Mouse (Mus musculus) midbrain, embryonic 12.5 days (tissue): Measurements from ENCODE around the gene Ndrg2. TPM values are rescaled to one million over a fixed set of nuclear protein-coding genes. Genes with fewer than 3 reads are reported as not detected.

Experiments
- polyA plus RNA-seq: library from polyadenylated mRNA; unstranded; fragments of >200 nt; fragmentation: Nextera tagmentation; extraction: Ambion mirVana; gene quantifications from 2 replicates; pipeline ENCODE4 v1.2.1, GENCODE M21; 2016

The Ndrg2 gene
- polyA plus RNA-seq, 1 experiment from 2014 or later = 24.0 TPM

Other genes with a start within 250 kb of the Ndrg2 start
- gene Gm17079, start 218.7 kb downstream of the Ndrg2 start, polyA plus RNA-seq = not detected in 2 replicates
- not detected in 2 replicates for gene Gm5800, start 197.0 kb downstream of the Ndrg2 start, polyA plus RNA-seq
- gene Ang4, start 140.6 kb downstream of the Ndrg2 start, polyA plus RNA-seq = not detected in 2 replicates
- gene AY358078, start 114.1 kb downstream of the Ndrg2 start, polyA plus RNA-seq = not detected in 2 replicates
- not detected in 2 replicates for gene Ear6, start 60.5 kb downstream of the Ndrg2 start, polyA plus RNA-seq
- gene Mettl17, start 29.3 kb downstream of the Ndrg2 start, polyA plus RNA-seq = 61.9 and 68.0 TPM in 2 replicates
- gene Slc39a2, start 21.3 kb downstream of the Ndrg2 start, polyA plus RNA-seq = 1.2 and 1.6 TPM in 2 replicates
- gene Tppp2, start 4.3 kb upstream of the Ndrg2 start, polyA plus RNA-seq = not detected in 2 replicates
- gene Rnase13, start 8.6 kb upstream of the Ndrg2 start, polyA plus RNA-seq = not detected in 2 replicates
- gene Arhgef40, start 70.6 kb upstream of the Ndrg2 start, polyA plus RNA-seq = 116 and 122 TPM in 2 replicates
- 1.0 and 2.1 TPM in 2 replicates for gene Tmem253, start 101.5 kb upstream of the Ndrg2 start, polyA plus RNA-seq
- gene Zfp219, start 106.6 kb upstream of the Ndrg2 start, polyA plus RNA-seq = 111 and 112 TPM in 2 replicates
- not detected in 2 replicates for gene Olfr221, start 128.3 kb upstream of the Ndrg2 start, polyA plus RNA-seq
- 770 and 818 TPM in 2 replicates for gene Hnrnpc, start 189.9 kb upstream of the Ndrg2 start, polyA plus RNA-seq
- 62.6 and 69.2 TPM in 2 replicates for gene Rpgrip1, start 196.5 kb upstream of the Ndrg2 start, polyA plus RNA-seq